Mouse (Mus musculus) cerebellum, postnatal 25 days (tissue): ENCODE data around the gene Il2ra.
"Not testable (repeated sequence)": the region's sequence is repeated elsewhere in the genome, so short reads cannot be mapped to it uniquely, and the experiment has no call there.

ENCODE experiments used
- DNase-seq, 2 experiments: peaks; one replicate each; pipeline ENCODE4 v3.0.0; 2021; ENCODE audit warnings: mixed read lengths in 2 of 2

Il2ra gene

GRCm38 (mm10) chr2:11642451-11642941 lies at the start of gene Il2ra:
TSS of gene Il2ra (plus strand) at chr2:11642807.
- no peak for DNase-seq

- DNase-seq: no peak
Observed at GRCm38 (mm10) chr2:11596690-11597089, 45.9 kb upstream of the Il2ra start.

- no peak for DNase-seq
Observed at GRCm38 (mm10) chr2:11597906-11598305, 44.7 kb upstream of the Il2ra start.

- no peak for DNase-seq
Observed at GRCm38 (mm10) chr2:11601795-11602194, 40.8 kb upstream of the Il2ra start.

GRCm38 (mm10) chr2:11602506-11603489 lies 39.8 kb upstream of the Il2ra start:
- peak; percentile 97 to 98 for DNase-seq

- DNase-seq: no peak
Observed at GRCm38 (mm10) chr2:11604053-11604452, 38.6 kb upstream of the Il2ra start, which contains the start of gene Rbm17. TSS of gene Rbm17 (minus strand) at chr2:11604153.

- DNase-seq: no peak
Observed at GRCm38 (mm10) chr2:11604911-11605310, 37.7 kb upstream of the Il2ra start.

GRCm38 (mm10) chr2:11606718-11607117 lies 35.9 kb upstream of the Il2ra start:
- DNase-seq: not testable (repeated sequence)

GRCm38 (mm10) chr2:11612939-11613338 lies 29.7 kb upstream of the Il2ra start:
- DNase-seq: not testable (repeated sequence)

- DNase-seq: no peak
Observed at GRCm38 (mm10) chr2:11616846-11617245, 25.8 kb upstream of the Il2ra start.

GRCm38 (mm10) chr2:11619598-11619997 lies 23.0 kb upstream of the Il2ra start:
- no peak for DNase-seq

- no peak for DNase-seq
Observed at GRCm38 (mm10) chr2:11623173-11623572, 19.4 kb upstream of the Il2ra start.

GRCm38 (mm10) chr2:11623726-11624125 lies 18.9 kb upstream of the Il2ra start:
- no peak for DNase-seq

- DNase-seq: no peak
Observed at GRCm38 (mm10) chr2:11625890-11626289, 16.7 kb upstream of the Il2ra start, which contains the start of gene Gm17490. TSS of gene Gm17490 (minus strand) at chr2:11626264.

- no peak for DNase-seq
Observed at GRCm38 (mm10) chr2:11635035-11635434, 7.6 kb upstream of the Il2ra start.

GRCm38 (mm10) chr2:11635471-11636137 lies 7.0 kb upstream of the Il2ra start:
- DNase-seq: no peak

GRCm38 (mm10) chr2:11636138-11636480 lies 6.5 kb upstream of the Il2ra start:
- no peak for DNase-seq

GRCm38 (mm10) chr2:11637115-11637514 lies 5.5 kb upstream of the Il2ra start:
- no peak for DNase-seq

GRCm38 (mm10) chr2:11644057-11644456 lies 1.4 kb downstream of the Il2ra start:
- DNase-seq: no peak

GRCm38 (mm10) chr2:11645297-11645696 lies 2.7 kb downstream of the Il2ra start:
- no peak for DNase-seq

GRCm38 (mm10) chr2:11651476-11651875 lies 8.9 kb downstream of the Il2ra start:
- DNase-seq: no peak

- DNase-seq: no peak
Observed at GRCm38 (mm10) chr2:11652196-11652595, 9.6 kb downstream of the Il2ra start.

- no peak for DNase-seq
Observed at GRCm38 (mm10) chr2:11652780-11653179, 10.2 kb downstream of the Il2ra start.

GRCm38 (mm10) chr2:11653330-11653729 lies 10.7 kb downstream of the Il2ra start:
- no peak for DNase-seq
